Mouse (Mus musculus) fat pad, adult 2 months (tissue): ENCODE results near the gene Cnnm4.

Experiments used
- DNase-seq: peaks from one replicate; pipeline ENCODE4 v3.0.0-alpha.2; 2011; ENCODE audit warnings: low read depth, low spot score; ENCODE audit errors: extremely low read depth

Gene Cnnm4

GRCm38 (mm10) chr1:36540132-36540531 lies 68.7 kb downstream of the Cnnm4 start:
- DNase-seq, result no peak

- DNase-seq, result no peak
Observed at GRCm38 (mm10) chr1:36540807-36541206, 69.4 kb downstream of the Cnnm4 start.

DNA sequence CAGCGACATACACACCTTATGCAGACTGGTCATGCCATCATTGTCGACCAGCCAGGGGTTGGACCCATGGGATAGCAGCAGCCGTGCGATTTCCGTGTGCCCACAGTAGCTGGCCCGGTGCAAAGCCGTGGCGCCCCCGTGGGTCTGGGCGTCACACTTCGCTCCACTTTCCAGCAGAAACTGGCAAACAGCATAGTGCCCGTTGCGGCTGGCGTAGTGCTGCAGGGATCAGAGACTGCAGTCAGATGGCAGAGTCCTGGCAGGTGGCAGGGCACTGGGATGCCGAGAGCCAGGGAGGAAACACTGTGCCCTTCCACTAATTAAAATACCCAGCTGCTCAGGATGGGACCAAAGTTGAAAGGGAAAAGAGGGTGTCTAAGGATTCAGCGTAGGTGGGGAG lies 70.4 kb downstream of the Cnnm4 start:
- no peak for DNase-seq

DNA sequence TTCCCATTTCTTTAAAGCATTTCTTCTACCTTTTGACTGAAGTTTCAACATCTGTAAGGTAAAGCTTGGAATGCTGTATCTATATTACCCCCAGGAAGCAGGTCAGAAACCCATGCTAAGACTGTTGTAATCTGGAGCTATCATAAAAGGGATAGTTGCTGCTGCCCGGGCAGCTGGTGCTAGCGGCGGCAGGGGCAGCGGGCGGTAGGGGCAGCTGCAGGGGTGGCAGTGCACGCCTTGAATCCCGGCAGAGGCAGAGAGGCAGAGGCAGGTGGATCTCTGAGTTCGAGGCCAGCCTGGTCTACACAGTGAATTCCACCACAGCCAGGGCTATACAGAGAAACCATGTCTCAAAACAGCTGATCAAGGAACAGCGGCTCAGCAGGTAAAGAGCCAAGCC lies 71.5 kb downstream of the Cnnm4 start:
- DNase-seq, result no peak

DNA sequence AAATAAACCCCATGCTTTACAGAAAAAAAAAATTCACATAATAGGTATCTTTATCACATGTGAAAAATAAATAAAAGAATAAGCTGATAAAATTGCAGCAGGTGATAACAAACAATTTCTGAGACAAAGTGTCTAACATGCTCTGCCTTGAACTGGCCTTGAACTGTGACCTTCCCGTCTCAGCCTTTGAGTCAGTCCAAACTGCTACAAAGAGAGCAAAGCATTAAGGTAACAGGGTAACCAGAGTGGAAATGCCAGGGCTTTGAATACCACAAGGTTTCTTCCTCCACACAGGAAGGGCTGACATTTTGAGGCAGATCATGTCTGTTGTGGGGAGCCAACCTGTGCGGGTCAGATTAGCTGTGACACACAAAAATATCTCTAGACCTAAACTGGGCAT lies 74.0 kb downstream of the Cnnm4 start:
- no peak for DNase-seq

- DNase-seq, result no peak
Observed at GRCm38 (mm10) chr1:36545845-36546600, 74.6 kb downstream of the Cnnm4 start.

- peak; percentile 93 for DNase-seq
Observed at GRCm38 (mm10) chr1:36546888-36547471, 75.6 kb downstream of the Cnnm4 start, which contains the start of gene Ankrd39. Gene Ankrd39 (minus strand): TSS chr1:36547445.

GRCm38 (mm10) chr1:36547981-36548598 lies 76.7 kb downstream of the Cnnm4 start:
- no peak for DNase-seq

GRCm38 (mm10) chr1:36548771-36549170 lies 77.4 kb downstream of the Cnnm4 start:
- DNase-seq, result no peak

- DNase-seq, result no peak
Observed at GRCm38 (mm10) chr1:36549491-36549890, 78.1 kb downstream of the Cnnm4 start.

DNA sequence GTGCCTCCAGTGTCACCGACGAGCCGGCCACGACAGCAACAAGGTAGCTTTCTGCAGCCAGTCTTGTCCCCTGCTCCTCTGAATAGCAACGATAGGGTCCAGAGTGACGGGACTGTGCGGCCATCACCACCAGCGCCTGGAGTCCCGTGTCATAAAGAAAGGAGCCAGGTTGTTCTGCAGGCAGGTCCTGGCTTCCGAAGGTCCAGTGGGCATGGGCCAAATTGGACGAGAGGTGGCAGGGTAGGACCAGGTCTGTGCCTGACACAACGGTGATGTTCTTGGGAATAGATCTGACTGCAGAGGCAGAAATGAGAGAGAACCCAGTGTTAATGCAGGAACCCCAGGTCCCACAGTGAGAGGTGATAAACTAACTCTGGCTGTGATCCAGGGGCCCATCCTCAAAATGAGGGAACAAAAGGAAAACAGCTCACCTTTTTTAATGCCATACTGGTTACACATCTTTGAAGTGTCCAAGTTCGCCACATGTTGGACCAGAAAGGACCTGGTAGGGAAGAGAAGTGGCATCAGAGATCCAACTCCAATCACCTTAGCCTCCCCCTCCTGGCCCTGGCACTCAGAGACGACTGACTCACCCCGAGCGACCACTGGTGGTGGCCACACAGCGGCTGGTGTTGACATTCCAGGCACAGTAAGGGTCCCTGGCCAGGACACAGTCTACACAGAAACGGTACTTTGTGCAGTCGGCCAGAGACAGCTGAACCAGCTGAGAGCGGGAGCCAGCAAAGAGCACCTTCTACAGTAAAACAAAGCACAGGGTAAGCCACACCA lies 78.8 kb downstream of the Cnnm4 start:
- DNase-seq, result no peak

- no peak for DNase-seq
Observed at GRCm38 (mm10) chr1:36551904-36552303, 80.5 kb downstream of the Cnnm4 start.

GRCm38 (mm10) chr1:36552506-36552905 lies 81.1 kb downstream of the Cnnm4 start:
- DNase-seq, result no peak

GRCm38 (mm10) chr1:36554633-36555399 lies 83.4 kb downstream of the Cnnm4 start:
- no peak for DNase-seq

DNA sequence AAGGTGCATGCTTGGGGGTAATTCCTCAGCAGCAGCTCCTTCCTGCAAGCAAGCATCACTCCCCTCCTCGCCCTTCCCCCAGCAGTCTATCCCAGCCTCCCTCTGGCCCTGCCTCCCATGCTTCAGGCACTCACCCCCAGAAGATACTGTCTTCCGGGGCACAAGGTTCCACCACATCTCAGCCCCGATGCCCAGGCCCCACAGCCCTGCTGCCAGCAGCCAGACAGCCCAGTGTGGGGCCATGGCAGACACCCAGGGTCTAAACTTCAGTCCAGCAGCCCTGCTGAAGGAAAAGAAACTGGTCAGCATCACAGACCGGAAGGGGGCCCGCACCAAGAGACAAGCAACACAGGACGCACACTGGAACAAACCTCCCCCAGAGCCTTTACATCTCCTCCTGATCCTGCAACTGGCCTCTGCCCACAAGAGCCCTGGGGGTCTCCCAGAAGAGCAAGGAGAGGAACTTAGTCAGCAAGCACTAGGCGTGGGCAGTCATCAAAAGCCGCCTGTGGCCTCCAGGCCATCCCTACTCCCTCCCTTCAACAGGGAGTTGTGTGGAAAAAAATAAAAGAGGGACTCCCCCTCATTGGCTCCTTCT lies 84.5 kb downstream of the Cnnm4 start:
- no peak for DNase-seq

DNA sequence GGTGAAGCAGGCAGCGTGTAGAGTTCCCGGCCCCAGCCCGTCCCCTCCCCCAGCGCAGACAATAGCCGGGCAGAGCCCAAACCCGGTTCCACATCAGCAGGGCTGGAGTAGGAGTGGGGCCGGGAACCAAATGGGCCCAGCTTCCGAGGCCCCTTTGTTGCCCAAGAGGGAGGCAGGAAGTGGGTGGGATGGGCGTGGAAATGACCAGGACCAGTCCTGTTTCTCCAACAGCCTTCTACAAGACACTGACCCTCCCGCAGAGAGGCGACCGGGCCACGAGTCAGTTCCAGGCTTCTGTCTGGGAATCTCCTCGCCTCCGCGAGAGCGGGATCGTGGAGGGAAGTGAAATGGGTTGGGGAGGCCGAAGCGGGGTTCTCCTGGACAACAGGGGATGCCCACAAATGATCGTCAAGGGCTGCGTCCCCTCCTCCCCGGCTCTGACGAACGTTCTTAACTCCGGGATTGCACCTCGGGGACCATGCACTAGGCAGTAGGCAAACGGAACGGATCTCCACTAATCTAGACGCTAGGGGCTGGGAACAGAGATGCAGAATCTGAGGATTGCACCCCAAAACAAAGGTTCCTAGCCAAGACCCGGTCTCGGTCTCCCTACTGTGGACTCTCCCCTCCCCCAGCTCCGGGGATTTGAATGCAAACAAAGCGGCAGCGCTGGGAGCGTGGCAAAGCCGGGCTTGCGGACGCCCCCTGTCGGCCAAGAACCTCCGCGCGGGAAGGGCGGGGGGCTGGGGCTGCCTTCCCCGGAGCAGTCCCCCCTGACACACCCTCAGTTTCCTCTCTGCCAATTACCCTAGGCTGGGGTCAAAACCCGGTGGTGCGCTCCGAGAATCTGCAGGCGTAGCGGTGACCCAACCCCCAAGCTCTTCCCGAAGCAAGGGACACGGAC lies 85.4 kb downstream of the Cnnm4 start:
- DNase-seq, result no peak

- no peak for DNase-seq
Observed at GRCm38 (mm10) chr1:36557457-36558011, 86.1 kb downstream of the Cnnm4 start.
